Mouse (Mus musculus) cerebellum, adult 11 months (tissue): ENCODE data around the gene Arr3.

Source experiments
- DNase-seq: peaks from one replicate; pipeline ENCODE4 v3.0.0; 2022

Gene Arr3

GRCm38 (mm10) chrX:100605314-100605713 lies at the start of gene Arr3:
Arr3 (plus strand) TSS chrX:100605497.
- no peak for DNase-seq

- DNase-seq, result no peak
Measured at GRCm38 (mm10) chrX:100556026-100556425, 49.3 kb upstream of the Arr3 start.

GRCm38 (mm10) chrX:100565696-100566095 lies 39.6 kb upstream of the Arr3 start:
- DNase-seq, result no peak

GRCm38 (mm10) chrX:100571951-100572350 lies 33.3 kb upstream of the Arr3 start, which contains the start of gene Awat1:
Awat1 (plus strand) TSS chrX:100572251.
- DNase-seq, result no peak

DNA sequence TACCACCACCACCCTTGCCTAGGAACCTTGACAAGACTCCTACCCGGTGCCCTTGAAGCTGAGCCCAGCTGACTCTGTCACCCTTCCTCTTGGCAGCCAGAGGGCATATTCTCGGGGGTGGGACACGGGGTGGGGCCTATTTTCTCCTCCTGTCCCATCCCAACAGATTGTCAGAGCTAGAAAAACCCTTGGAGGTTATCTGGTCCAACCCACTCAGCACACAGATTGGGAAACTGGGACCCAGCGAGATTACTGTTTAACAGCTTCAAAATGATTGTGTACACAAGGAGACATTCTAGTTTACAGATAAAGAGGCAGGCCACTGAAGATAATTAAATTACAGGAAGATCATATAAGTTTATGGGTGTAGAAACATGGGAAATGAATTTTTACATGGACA lies 10.5 kb upstream of the Arr3 start, which contains the start of gene P2ry4:
TSS of gene P2ry4 (minus strand) at position 79 of the 400 bp plus-strand sequence.
- no peak for DNase-seq

GRCm38 (mm10) chrX:100597439-100597838 lies 7.9 kb upstream of the Arr3 start:
- DNase-seq, result no peak

- DNase-seq, result no peak
Measured at GRCm38 (mm10) chrX:100599755-100600154, 5.5 kb upstream of the Arr3 start.

- no peak for DNase-seq
Measured at GRCm38 (mm10) chrX:100618488-100618887, 13.2 kb downstream of the Arr3 start.

- no peak for DNase-seq
Measured at GRCm38 (mm10) chrX:100621366-100621765, 16.1 kb downstream of the Arr3 start.

DNA sequence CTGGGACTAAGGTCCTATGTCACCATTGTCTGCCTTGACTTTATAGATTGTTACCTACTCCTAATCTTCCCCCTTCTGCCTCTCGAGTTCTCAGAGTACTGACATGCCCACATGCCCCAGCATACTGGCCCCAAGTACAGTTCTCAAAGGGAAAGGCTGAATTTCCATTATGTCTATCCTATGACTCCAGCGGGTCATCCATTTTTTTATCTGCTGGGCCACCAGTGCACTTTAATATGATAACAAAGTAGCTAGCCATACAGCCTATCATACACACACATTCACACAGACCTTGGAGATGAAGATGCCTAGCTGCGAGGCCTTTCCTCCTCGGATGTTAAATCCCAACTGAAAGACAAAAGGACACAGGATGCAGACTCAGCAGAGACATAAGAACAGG lies 18.9 kb downstream of the Arr3 start:
- DNase-seq, result no peak

DNA sequence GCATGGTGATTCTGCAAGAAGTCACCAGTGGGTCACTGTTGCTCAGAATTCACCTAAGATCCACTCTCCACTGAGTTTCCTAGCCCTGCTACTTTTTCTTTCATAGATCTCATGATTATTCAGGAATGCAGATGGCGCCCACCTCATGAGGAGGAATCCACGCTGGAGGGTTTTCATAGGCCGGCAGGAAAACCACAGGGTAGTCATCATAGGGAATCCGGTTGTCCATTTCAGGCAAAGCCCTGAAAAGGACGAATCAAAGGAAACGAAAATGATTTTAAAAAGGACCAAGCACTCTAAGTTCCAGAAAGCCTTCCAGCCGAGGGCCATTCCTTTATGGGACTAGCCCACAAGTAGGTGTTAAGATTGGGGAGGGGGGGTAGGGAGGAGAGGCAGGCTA lies 19.8 kb downstream of the Arr3 start:
- no peak for DNase-seq

DNA sequence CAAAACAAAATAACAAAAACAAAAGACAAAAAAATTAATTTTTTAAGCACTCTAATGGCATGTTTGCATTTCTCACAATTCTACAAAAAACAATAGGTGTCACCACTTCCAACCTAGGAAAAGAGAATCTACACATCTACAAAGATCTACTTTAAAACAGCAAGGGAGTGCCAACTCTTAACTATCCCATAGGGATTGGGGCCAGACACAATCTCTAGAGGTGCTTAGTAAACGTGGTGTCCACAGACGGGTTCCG lies 20.2 kb downstream of the Arr3 start, which contains the start of gene Kif4:
TSS of gene Kif4 (plus strand) at position 192 of the 256 bp plus-strand sequence.
- no peak for DNase-seq

GRCm38 (mm10) chrX:100625802-100626793 lies 20.8 kb downstream of the Arr3 start, which contains the start of gene Pdzd11:
Pdzd11 (minus strand) TSS chrX:100626568.
- peak; percentile 80 for DNase-seq

DNA sequence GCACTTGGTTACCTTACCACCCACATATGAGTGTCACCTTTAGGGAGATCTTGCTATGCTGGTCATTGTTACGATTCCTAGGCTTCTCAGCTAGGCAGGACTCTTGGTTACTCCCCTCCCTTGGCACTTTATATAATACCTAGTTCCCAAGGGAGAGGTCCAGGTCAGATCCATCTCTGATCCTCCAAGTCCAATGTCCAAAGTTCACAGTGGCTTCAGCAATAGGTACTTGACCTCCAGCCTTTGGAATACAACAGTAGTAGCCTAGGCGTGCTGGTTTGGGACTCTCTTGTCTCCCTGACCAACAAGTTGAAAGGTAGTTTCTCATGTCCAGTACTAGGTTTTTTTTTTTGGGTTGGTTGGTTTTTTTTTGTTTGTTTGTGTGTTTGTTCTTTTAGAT lies 23.8 kb downstream of the Arr3 start:
- no peak for DNase-seq

- no peak for DNase-seq
Measured at GRCm38 (mm10) chrX:100638477-100638876, 33.2 kb downstream of the Arr3 start.

DNA sequence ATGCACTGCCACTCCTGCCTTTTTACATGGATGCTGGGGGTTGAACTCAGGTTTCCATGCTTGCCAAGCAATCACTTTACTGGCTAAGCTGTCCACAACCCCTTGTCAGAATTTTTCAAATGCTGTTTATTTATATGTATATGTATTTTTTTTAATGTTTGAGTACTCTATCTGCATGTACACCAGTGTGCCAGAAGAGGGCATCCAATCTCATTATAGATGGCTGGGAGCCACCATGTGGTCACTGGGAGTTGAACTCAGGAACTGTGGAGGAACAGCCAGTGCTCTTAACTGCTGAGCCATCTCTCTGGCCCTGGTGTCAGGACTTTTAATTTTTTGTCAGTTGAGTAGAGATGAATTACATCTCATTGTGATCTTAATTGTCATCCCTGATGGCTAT lies 47.6 kb downstream of the Arr3 start:
- DNase-seq, result no peak

GRCm38 (mm10) chrX:100664825-100665224 lies 59.5 kb downstream of the Arr3 start:
- DNase-seq, result no peak
